Mouse (Mus musculus) small intestine, adult 2 months (tissue): ENCODE results near the gene Tent5a. TPM values are rescaled to one million over a fixed set of nuclear protein-coding genes. Genes with fewer than 3 reads are reported as not detected.

Experiments
- H3K27ac ChIP-seq: fragments of 200-500 bp; 2 replicates; pipeline ENCODE4 v1.5.1; 2012; ENCODE audit warnings: low read depth, low read length, control low read depth, inconsistent platforms; ENCODE audit not compliant: insufficient read depth
- H3K27me3 ChIP-seq: fragments of 200-500 bp; 2 replicates; pipeline ENCODE4 v1.6.1; 2012; ENCODE audit warnings: mild to moderate bottlenecking, moderate library complexity, low read length, inconsistent platforms; ENCODE audit not compliant: control insufficient read depth, insufficient read depth
- H3K36me3 ChIP-seq: fragments of 200-500 bp; 2 replicates; pipeline ENCODE4 v1.6.1; 2012; ENCODE audit warnings: mild to moderate bottlenecking, low read length, control low read depth, inconsistent platforms; ENCODE audit not compliant: control insufficient read depth, insufficient read depth
- H3K4me1 ChIP-seq: fragments of 200-500 bp; 2 replicates; pipeline ENCODE4 v1.6.1; 2012; ENCODE audit warnings: low read length, inconsistent platforms, mixed read lengths; ENCODE audit not compliant: control insufficient read depth, insufficient read depth, insufficient read length
- H3K4me3 ChIP-seq: fragments of 200-500 bp; 2 replicates; pipeline ENCODE4 v1.5.1; 2012; ENCODE audit warnings: low read depth, mild to moderate bottlenecking, control low read depth, inconsistent platforms, low read length, moderate library complexity
- CTCF ChIP-seq: fragments of 200-500 bp; IDR thresholded peaks from 2 replicates; pipeline ENCODE4 v1.5.1; 2012; ENCODE audit warnings: low read depth, mild to moderate bottlenecking, control low read depth, inconsistent platforms, low read length, moderate library complexity, mixed read lengths; ENCODE audit not compliant: insufficient replicate concordance, insufficient read length; ENCODE audit errors: extremely low read depth
- POLR2A ChIP-seq: fragments of 200-500 bp; IDR thresholded peaks from 2 replicates; pipeline ENCODE4 v1.6.1; 2012; ENCODE audit warnings: low read depth, mild to moderate bottlenecking, control low read depth, inconsistent platforms, low read length, moderate library complexity
- WGBS: fragments of 180-500 bp; shearing (Covaris S2); methylation state at CpG from one replicate; pipeline ENCODE4 v1.1.7; 2018; 5-methylcytosine and 5-hydroxymethylcytosine counted together
- polyA plus RNA-seq: library from polyadenylated mRNA; depleted of rRNA; stranded (reverse); fragments of >200 nt; gene quantifications from 2 replicates; pipeline ENCODE4 v1.2.3, GENCODE M21; 2012

The Tent5a gene
- polyA plus RNA-seq, 1 experiment, result 15.9 TPM

- H3K36me3 ChIP-seq, result peaks cover 22% of the 10 kb centered on the region
- no peaks in the 10 kb centered on the region for H3K27me3 ChIP-seq
- H3K4me3 ChIP-seq, result peak overlapping the region; percentile 78
- WGBS, result under 1% methylated on average over 88 of the region's 88 CpGs
- TF ChIP-seq POLR2A (no peak), CTCF (no peak)
- H3K27ac ChIP-seq, result peak overlapping the region; percentile 71
- no peaks in the 10 kb centered on the region; the same call in 1 of the 2 replicates for H3K4me1 ChIP-seq
These were observed 581 bp downstream of the Tent5a start for GRCm38 (mm10) chr9:85326292-85327241.

GRCm38 (mm10) chr9:85325201-85325868 lies 1.8 kb downstream of the Tent5a start:
- H3K4me1 ChIP-seq, result no peaks in the 10 kb centered on the region; the same call in 1 of the 2 replicates
- WGBS, result 9% methylated on average over 17 of the region's 17 CpGs
- H3K27me3 ChIP-seq, result no peaks in the 10 kb centered on the region
- peak overlapping the region; percentile 58 for H3K4me3 ChIP-seq
- peaks cover 32% of the 10 kb centered on the region for H3K36me3 ChIP-seq
- H3K27ac ChIP-seq, result no peak overlapping the region
- no peak for TF ChIP-seq POLR2A
- no peak for TF ChIP-seq CTCF

GRCm38 (mm10) chr9:85324158-85324875 lies 2.8 kb downstream of the Tent5a start:
- H3K36me3 ChIP-seq, result peaks cover 35% of the 10 kb centered on the region
- H3K27me3 ChIP-seq, result no peaks in the 10 kb centered on the region
- 43% methylated on average over 11 of the region's 11 CpGs for WGBS
- no peak overlapping the region for H3K27ac ChIP-seq
- TF ChIP-seq CTCF, result no peak
- no peak for TF ChIP-seq POLR2A
- H3K4me3 ChIP-seq, result peak overlapping the region; percentile 64
- no peaks in the 10 kb centered on the region; the same call in 1 of the 2 replicates for H3K4me1 ChIP-seq

GRCm38 (mm10) chr9:85320167-85320951 lies 6.8 kb downstream of the Tent5a start:
- no peak for TF ChIP-seq CTCF
- TF ChIP-seq POLR2A, result no peak
- H3K36me3 ChIP-seq, result peaks cover 35% of the 10 kb centered on the region
- no peak overlapping the region for H3K27ac ChIP-seq
- no peaks in the 10 kb centered on the region for H3K27me3 ChIP-seq
- 78% methylated on average over 8 of the region's 8 CpGs for WGBS
- no peak overlapping the region for H3K4me3 ChIP-seq
- no peaks in the 10 kb centered on the region; the same call in 1 of the 2 replicates for H3K4me1 ChIP-seq

GRCm38 (mm10) chr9:85316122-85316521 lies 11.0 kb downstream of the Tent5a start:
- Histone ChIP-seq H3K36me3 (peaks cover 9% of the 10 kb centered on the region), H3K4me1 (no peaks in the 10 kb centered on the region; the same call in 1 of the 2 replicates), H3K27ac (no peak overlapping the region), H3K27me3 (no peaks in the 10 kb centered on the region), H3K4me3 (no peak overlapping the region)
- TF ChIP-seq CTCF (no peak), POLR2A (no peak)
- WGBS, result 29% methylated on average over 1 of the region's 1 CpGs

GRCm38 (mm10) chr9:85312473-85312872 lies 14.7 kb downstream of the Tent5a start, which contains the start of gene Gm11114:
Gm11114 (plus strand) TSS chr9:85312773.
- TF ChIP-seq CTCF, result no peak
- TF ChIP-seq POLR2A, result no peak
- H3K27me3 ChIP-seq, result no peaks in the 10 kb centered on the region
- 69% methylated on average over 6 of the region's 6 CpGs for WGBS
- H3K4me3 ChIP-seq, result no peak within 1 kb of the TSS
- no peaks in the 10 kb centered on the region for H3K36me3 ChIP-seq
- no peaks in the 10 kb centered on the region for H3K4me1 ChIP-seq
- H3K27ac ChIP-seq, result no peak within 1 kb of the TSS
